Mouse (Mus musculus) forebrain, embryonic 10.5 days (tissue): ENCODE data around the gene Ret. TPM values are rescaled to one million over a fixed set of nuclear protein-coding genes. Genes with fewer than 3 reads are reported as not detected.

Experiments
- DNase-seq: peaks from one replicate; pipeline ENCODE4 v3.0.0-alpha.2; 2017; ENCODE audit warnings: low spot score; ENCODE audit errors: extremely low spot score
- H3K27ac ChIP-seq: fragments of 300-500 bp; sonication (generic); 2 replicates; pipeline ENCODE4 v1.5.1; 2016; ENCODE audit warnings: mild to moderate bottlenecking
- H3K27me3 ChIP-seq: fragments of 300-500 bp; sonication (generic); 2 replicates; pipeline ENCODE4 v1.6.1; 2016; ENCODE audit warnings: mild to moderate bottlenecking; ENCODE audit not compliant: poor library complexity, severe bottlenecking
- H3K36me3 ChIP-seq: fragments of 300-500 bp; sonication (generic); replicated peaks from 2 replicates; pipeline ENCODE4 v1.6.1; 2016; ENCODE audit warnings: mild to moderate bottlenecking, moderate library complexity
- H3K4me1 ChIP-seq: fragments of 300-500 bp; sonication (generic); 2 replicates; pipeline ENCODE4 v1.6.1; 2016
- H3K4me3 ChIP-seq: fragments of 300-500 bp; sonication (generic); 2 replicates; pipeline ENCODE4 v1.5.1; 2016; ENCODE audit warnings: mild to moderate bottlenecking, moderate library complexity
- H3K9me3 ChIP-seq: fragments of 300-500 bp; sonication (generic); 2 replicates; pipeline ENCODE4 v1.6.1; 2016; ENCODE audit warnings: mild to moderate bottlenecking, moderate library complexity
- WGBS: fragments of 180-500 bp; shearing (Covaris S2); methylation state at CpG from one replicate; pipeline ENCODE4 v1.1.7; 2016; 5-methylcytosine and 5-hydroxymethylcytosine counted together
- polyA plus RNA-seq: library from polyadenylated mRNA; unstranded; fragments of >200 nt; fragmentation: Nextera tagmentation; extraction: Ambion mirVana; gene quantifications from 2 replicates; pipeline ENCODE4 v1.2.1, GENCODE M21; 2016

Gene Ret
- polyA plus RNA-seq, 1 experiment from 2014 or later, result 0.56 TPM

- Histone ChIP-seq H3K4me3 (no peak overlapping the region), H3K27me3 (no peaks in the 10 kb centered on the region), H3K4me1 (no peaks in the 10 kb centered on the region), H3K27ac (no peak overlapping the region), H3K36me3 (no peaks in the 10 kb centered on the region), H3K9me3 (no peaks in the 10 kb centered on the region)
- DNase-seq, result no peak
- 89% methylated on average over 9 of the region's 9 CpGs for WGBS
Measured at GRCm38 (mm10) chr6:118167013-118167412, 30.5 kb downstream of the Ret start.

DNA sequence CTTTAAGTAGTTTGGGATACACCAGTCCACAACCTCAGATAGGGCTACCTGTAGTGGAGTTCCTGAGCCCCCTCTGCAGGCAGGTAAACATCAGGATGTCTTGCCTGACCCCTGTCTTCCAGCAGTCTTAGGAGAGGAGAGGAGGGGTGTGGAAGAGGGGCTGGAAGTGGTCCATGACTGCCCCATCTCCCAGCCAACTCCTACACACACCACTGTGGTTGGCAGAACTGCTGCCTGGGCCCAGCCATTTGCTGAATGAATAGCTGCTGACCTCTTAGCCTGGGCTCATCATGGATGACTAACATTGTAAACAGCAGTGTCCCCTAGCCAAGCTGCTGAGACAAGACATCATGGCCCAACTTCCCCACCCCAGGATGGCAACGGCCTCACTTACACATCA, 32.0 kb downstream of the Ret start:
- H3K27me3 ChIP-seq, result no peaks in the 10 kb centered on the region
- no peak overlapping the region for H3K27ac ChIP-seq
- no peaks in the 10 kb centered on the region for H3K36me3 ChIP-seq
- H3K4me3 ChIP-seq, result no peak overlapping the region
- no peak for DNase-seq
- H3K4me1 ChIP-seq, result no peaks in the 10 kb centered on the region
- WGBS, result 88% methylated on average over 1 of the region's 1 CpGs
- no peaks in the 10 kb centered on the region for H3K9me3 ChIP-seq

GRCm38 (mm10) chr6:118164691-118165090, 32.8 kb downstream of the Ret start:
- no peaks in the 10 kb centered on the region for H3K36me3 ChIP-seq
- WGBS, result 76% methylated on average over 8 of the region's 8 CpGs

DNA sequence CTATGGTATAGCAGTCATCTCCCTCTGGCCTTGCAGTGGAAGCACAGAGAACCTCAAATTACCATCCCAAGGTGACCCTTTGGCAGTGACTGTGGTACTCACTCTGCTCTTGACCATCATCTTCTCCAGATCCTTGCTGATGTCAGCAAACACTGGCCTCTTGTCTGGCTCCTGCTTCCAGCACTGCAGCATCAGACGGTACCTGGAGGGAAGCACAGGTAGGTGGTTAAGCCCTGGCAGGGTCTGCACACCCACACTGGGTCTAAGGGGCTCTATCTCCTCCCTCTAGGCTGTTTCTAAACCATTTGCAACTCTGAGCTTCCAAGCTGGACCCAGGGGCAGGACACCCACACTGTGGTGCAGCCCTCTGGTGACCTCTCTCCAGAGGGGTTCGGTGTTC, 34.4 kb downstream of the Ret start:
- H3K4me3 ChIP-seq, result no peak overlapping the region
- no peaks in the 10 kb centered on the region for H3K36me3 ChIP-seq
- no peak for DNase-seq
- WGBS, result 91% methylated on average over 2 of the region's 2 CpGs
- H3K9me3 ChIP-seq, result no peaks in the 10 kb centered on the region
- no peaks in the 10 kb centered on the region for H3K4me1 ChIP-seq
- H3K27ac ChIP-seq, result no peak overlapping the region
- no peaks in the 10 kb centered on the region for H3K27me3 ChIP-seq

More at GRCm38 (mm10) chr6:118164691-118165090, 32.8 kb downstream of the Ret start:
- no peaks in the 10 kb centered on the region for H3K27me3 ChIP-seq
- DNase-seq, result no peak
- H3K4me1 ChIP-seq, result no peaks in the 10 kb centered on the region
- no peak overlapping the region for H3K4me3 ChIP-seq
- H3K27ac ChIP-seq, result no peak overlapping the region
- H3K9me3 ChIP-seq, result no peaks in the 10 kb centered on the region

GRCm38 (mm10) chr6:118162457-118163082, 34.9 kb downstream of the Ret start:
- DNase-seq, result no peak
- WGBS, result 88% methylated on average over 12 of the region's 12 CpGs
- Histone ChIP-seq H3K27me3 (no peaks in the 10 kb centered on the region), H3K4me1 (no peaks in the 10 kb centered on the region), H3K4me3 (no peak overlapping the region), H3K27ac (no peak overlapping the region), H3K36me3 (no peaks in the 10 kb centered on the region), H3K9me3 (no peaks in the 10 kb centered on the region)

GRCm38 (mm10) chr6:118153091-118153490, 44.4 kb downstream of the Ret start:
- no peaks in the 10 kb centered on the region for H3K36me3 ChIP-seq
- 86% methylated on average over 5 of the region's 5 CpGs for WGBS
- H3K27ac ChIP-seq, result no peak overlapping the region
- no peaks in the 10 kb centered on the region for H3K9me3 ChIP-seq
- DNase-seq, result peak; percentile 8
- H3K4me1 ChIP-seq, result no peaks in the 10 kb centered on the region
- no peak overlapping the region for H3K4me3 ChIP-seq
- H3K27me3 ChIP-seq, result no peaks in the 10 kb centered on the region

DNA sequence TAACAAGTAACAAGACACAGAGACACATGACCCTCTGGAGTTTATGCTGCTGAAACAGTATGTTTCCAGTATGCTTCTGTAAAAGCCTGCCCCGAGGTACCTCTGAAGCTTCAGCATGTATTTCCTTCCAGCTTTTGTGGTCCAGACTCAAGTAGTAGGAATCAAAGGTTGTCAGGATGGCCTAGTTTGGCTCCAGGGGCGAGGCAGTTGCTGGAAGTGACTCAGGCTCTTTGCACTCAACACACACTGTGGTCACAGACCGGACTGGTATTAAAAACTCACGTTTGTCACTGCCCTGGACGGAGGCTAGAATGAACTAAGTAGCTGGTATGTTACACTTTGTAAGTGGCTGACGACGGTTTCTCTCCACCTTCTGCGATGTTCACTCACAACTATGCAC, 46.5 kb downstream of the Ret start:
- no peaks in the 10 kb centered on the region for H3K9me3 ChIP-seq
- H3K4me3 ChIP-seq, result no peak overlapping the region
- no peak for DNase-seq
- H3K27me3 ChIP-seq, result no peaks in the 10 kb centered on the region
- no peak overlapping the region for H3K27ac ChIP-seq
- H3K36me3 ChIP-seq, result no peaks in the 10 kb centered on the region
- 86% methylated on average over 8 of the region's 8 CpGs for WGBS
- H3K4me1 ChIP-seq, result no peaks in the 10 kb centered on the region

GRCm38 (mm10) chr6:118150538-118150937, 47.0 kb downstream of the Ret start:
- no peaks in the 10 kb centered on the region for H3K9me3 ChIP-seq
- no peaks in the 10 kb centered on the region for H3K36me3 ChIP-seq
- no peaks in the 10 kb centered on the region for H3K27me3 ChIP-seq
- WGBS, result 88% methylated on average over 2 of the region's 2 CpGs
- H3K4me3 ChIP-seq, result no peak overlapping the region
- H3K27ac ChIP-seq, result no peak overlapping the region
- no peak for DNase-seq
- H3K4me1 ChIP-seq, result no peaks in the 10 kb centered on the region

DNA sequence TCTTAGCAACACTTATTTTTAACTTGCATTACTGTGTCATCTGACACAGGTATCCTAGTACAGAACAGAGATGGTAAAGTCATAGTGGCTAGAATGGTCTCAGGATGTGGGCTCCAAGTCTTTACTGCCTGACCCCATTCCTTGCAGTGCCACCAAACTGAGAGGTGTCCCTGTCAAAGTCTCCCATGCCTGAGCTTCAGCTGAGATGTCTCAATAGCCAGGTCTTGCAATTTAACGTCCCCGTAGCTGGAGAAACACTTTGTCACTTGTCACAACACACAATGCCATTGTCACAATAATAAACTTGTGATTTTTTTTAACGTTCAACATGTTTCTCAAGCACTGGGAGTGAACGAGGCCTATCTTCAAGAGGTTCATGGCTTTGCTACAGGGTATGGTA, 47.4 kb downstream of the Ret start:
- Histone ChIP-seq H3K4me3 (no peak overlapping the region), H3K27me3 (no peaks in the 10 kb centered on the region), H3K4me1 (no peaks in the 10 kb centered on the region), H3K27ac (no peak overlapping the region), H3K36me3 (no peaks in the 10 kb centered on the region), H3K9me3 (no peaks in the 10 kb centered on the region)
- DNase-seq, result no peak
- 87% methylated on average over 4 of the region's 4 CpGs for WGBS

DNA sequence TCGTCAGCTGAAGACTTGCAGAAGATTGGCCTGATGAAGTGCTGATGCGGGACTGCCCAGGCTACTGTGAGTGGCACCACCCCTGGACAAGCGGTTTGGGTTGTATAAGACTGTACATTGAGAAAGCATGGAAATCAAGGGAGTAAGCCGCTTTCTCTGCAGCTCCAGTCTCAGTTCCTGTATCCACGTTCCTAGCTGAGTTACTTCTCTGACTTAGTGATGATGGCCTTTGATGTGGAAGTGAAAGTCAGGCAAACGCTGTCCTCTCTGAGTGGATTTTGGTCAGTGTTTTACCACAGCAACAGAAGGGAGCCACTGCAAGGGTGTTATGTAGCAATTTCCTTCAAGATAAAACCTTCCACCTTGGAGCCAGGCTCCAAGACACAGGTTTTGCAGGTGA, 56.6 kb downstream of the Ret start:
- Histone ChIP-seq H3K27ac (no peak overlapping the region), H3K36me3 (no peaks in the 10 kb centered on the region), H3K4me1 (peaks cover 14% of the 10 kb centered on the region), H3K4me3 (no peak overlapping the region), H3K27me3 (no peaks in the 10 kb centered on the region), H3K9me3 (peaks cover 5% of the 10 kb centered on the region; the same call in 1 of the 2 replicates)
- 89% methylated on average over 6 of the region's 6 CpGs for WGBS
- no peak for DNase-seq

DNA sequence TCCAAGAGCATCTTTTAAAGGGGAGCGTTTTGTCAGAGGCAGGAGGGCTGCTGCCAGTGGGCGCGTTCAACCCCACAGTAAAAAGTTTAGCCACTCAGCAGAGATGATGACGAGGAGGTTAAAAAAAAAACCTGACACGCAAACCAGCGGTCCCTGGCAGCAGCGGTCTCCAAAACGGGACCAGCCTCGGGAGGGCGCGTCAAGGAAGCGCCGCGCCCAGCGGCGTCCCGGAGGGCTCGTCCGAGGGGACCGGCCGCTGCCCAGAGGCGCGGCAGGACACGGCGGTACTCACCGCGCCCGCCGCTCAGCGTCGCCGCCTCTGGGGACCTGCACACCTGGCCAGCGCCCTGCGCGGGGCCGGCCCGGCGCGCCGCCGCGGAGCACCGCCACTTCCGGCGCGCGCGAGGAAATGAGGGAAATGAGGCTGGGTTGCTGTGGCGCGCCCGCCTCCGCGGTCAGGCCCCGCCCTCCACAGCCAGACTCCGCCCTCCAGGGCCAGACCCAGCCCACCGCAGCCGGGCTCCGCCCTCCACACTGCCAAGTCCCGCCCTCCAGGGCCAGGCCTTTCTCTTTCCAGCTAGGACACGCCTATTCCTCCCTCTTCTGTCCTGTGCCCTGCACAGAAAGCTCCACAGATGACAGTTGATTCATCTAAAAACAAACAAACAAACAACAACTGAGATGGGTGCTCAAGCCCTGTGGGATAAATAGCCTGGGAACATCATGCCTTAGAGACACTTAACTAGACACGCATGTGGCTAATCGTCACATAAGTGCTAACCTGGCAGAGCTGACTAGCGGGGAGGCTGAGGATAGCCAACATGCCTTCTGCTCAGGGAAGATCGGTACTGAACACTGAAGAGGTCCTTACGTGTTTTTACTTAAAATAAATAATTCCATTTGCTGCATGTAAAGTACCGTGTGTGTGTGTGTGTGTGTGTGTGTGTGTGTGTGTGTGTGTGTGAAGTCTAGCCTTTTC, 58.5 kb downstream of the Ret start, which contains the start of gene Csgalnact2:
Gene Csgalnact2 (minus strand): TSS at position 410 of the 979 bp plus-strand sequence.
- Histone ChIP-seq H3K9me3 (no peaks in the 10 kb centered on the region; the same call in 1 of the 2 replicates), H3K4me1 (peaks cover 14% of the 10 kb centered on the region), H3K36me3 (no peaks in the 10 kb centered on the region), H3K4me3 (peak within 1 kb of the TSS; percentile 79), H3K27ac (peak within 1 kb of the TSS; percentile 90), H3K27me3 (no peaks in the 10 kb centered on the region)
- WGBS, result 7% methylated on average over 64 of the region's 66 CpGs
- peak; percentile 89 for DNase-seq

- Histone ChIP-seq H3K9me3 (no peaks in the 10 kb centered on the region), H3K27ac (no peak overlapping the region), H3K27me3 (no peaks in the 10 kb centered on the region), H3K4me3 (no peak overlapping the region), H3K36me3 (no peaks in the 10 kb centered on the region), H3K4me1 (peaks cover 14% of the 10 kb centered on the region)
- DNase-seq, result no peak
- 75% methylated on average over 2 of the region's 2 CpGs for WGBS
Measured at GRCm38 (mm10) chr6:118137148-118137547, 60.4 kb downstream of the Ret start.

GRCm38 (mm10) chr6:118134461-118134860, 63.1 kb downstream of the Ret start:
- Histone ChIP-seq H3K4me3 (no peak overlapping the region), H3K27me3 (no peaks in the 10 kb centered on the region), H3K4me1 (peaks cover 14% of the 10 kb centered on the region), H3K36me3 (no peaks in the 10 kb centered on the region), H3K27ac (no peak overlapping the region), H3K9me3 (no peaks in the 10 kb centered on the region)
- no peak for DNase-seq
- WGBS, result 79% methylated on average over 1 of the region's 1 CpGs
